Mouse (Mus musculus): ENCODE measurements around the gene Cux1.

Cux1 gene

GRCm38 (mm10) chr5:136428498-136429060 lies 138.7 kb downstream of the Cux1 start:
- DNase-seq (ENCODE audit: low read depth, low spot score) = no peak

- no peak for DNase-seq (ENCODE audit: low read depth, low spot score)
Observed at GRCm38 (mm10) chr5:136427772-136428497, 139.4 kb downstream of the Cux1 start.

- no peak for DNase-seq (ENCODE audit: low read depth, low spot score)
Observed at GRCm38 (mm10) chr5:136427121-136427771, 140.0 kb downstream of the Cux1 start.

- DNase-seq (ENCODE audit: low read depth, low spot score) = no peak
Observed at GRCm38 (mm10) chr5:136422948-136423347, 144.3 kb downstream of the Cux1 start.

- no peak for DNase-seq (ENCODE audit: low read depth, low spot score)
Observed at GRCm38 (mm10) chr5:136421885-136422284, 145.4 kb downstream of the Cux1 start.

GRCm38 (mm10) chr5:136421316-136421715 lies 146.0 kb downstream of the Cux1 start:
- DNase-seq (ENCODE audit: low read depth, low spot score) = no peak

GRCm38 (mm10) chr5:136420342-136420741 lies 146.9 kb downstream of the Cux1 start:
- DNase-seq (ENCODE audit: low read depth, low spot score) = no peak

- no peak for DNase-seq (ENCODE audit: low read depth, low spot score)
Observed at GRCm38 (mm10) chr5:136417891-136418290, 149.4 kb downstream of the Cux1 start.

- no peak for DNase-seq (ENCODE audit: low read depth, low spot score)
Observed at GRCm38 (mm10) chr5:136414479-136414878, 152.8 kb downstream of the Cux1 start.

- DNase-seq (ENCODE audit: low read depth, low spot score) = peak; percentile 27
Observed at GRCm38 (mm10) chr5:136410681-136411181, 156.6 kb downstream of the Cux1 start.

- no peak for DNase-seq (ENCODE audit: low read depth, low spot score)
Observed at GRCm38 (mm10) chr5:136406357-136406756, 160.9 kb downstream of the Cux1 start.

- no peak for DNase-seq (ENCODE audit: low read depth, low spot score)
Observed at GRCm38 (mm10) chr5:136403565-136403961, 163.7 kb downstream of the Cux1 start.

- no peak for DNase-seq (ENCODE audit: low read depth, low spot score)
Observed at GRCm38 (mm10) chr5:136402622-136403564, 164.4 kb downstream of the Cux1 start.

GRCm38 (mm10) chr5:136398706-136399105 lies 168.6 kb downstream of the Cux1 start:
- DNase-seq (ENCODE audit: low read depth, low spot score) = no peak

- peak; percentile 79 for DNase-seq (ENCODE audit: low read depth, low spot score)
Observed at GRCm38 (mm10) chr5:136396699-136397098, 170.6 kb downstream of the Cux1 start.

GRCm38 (mm10) chr5:136396256-136396655 lies 171.0 kb downstream of the Cux1 start:
- DNase-seq (ENCODE audit: low read depth, low spot score) = no peak

- DNase-seq (ENCODE audit: low read depth, low spot score) = no peak
Observed at GRCm38 (mm10) chr5:136395600-136396195, 171.6 kb downstream of the Cux1 start.

- DNase-seq (ENCODE audit: low read depth, low spot score) = no peak
Observed at GRCm38 (mm10) chr5:136394517-136395212, 172.6 kb downstream of the Cux1 start.

GRCm38 (mm10) chr5:136393621-136394020 lies 173.7 kb downstream of the Cux1 start:
- DNase-seq (ENCODE audit: low read depth, low spot score) = no peak

- DNase-seq (ENCODE audit: low read depth, low spot score) = no peak
Observed at GRCm38 (mm10) chr5:136386757-136387156, 180.5 kb downstream of the Cux1 start.

GRCm38 (mm10) chr5:136385161-136385560 lies 182.1 kb downstream of the Cux1 start:
- no peak for DNase-seq (ENCODE audit: low read depth, low spot score)
